Mouse (Mus musculus) thymus, adult 18-20 months (tissue): ENCODE results near the gene Dgki.

Experiments used
- DNase-seq, 2 experiments: peaks; one replicate each; pipeline ENCODE4 v3.0.0; 2022; ENCODE audit warnings: mixed read lengths in 2 of 2

The Dgki gene

GRCm38 (mm10) chr6:37291171-37291570 is 8.8 kb downstream of the Dgki start:
- DNase-seq = no peak

GRCm38 (mm10) chr6:37290691-37291090 is 9.3 kb downstream of the Dgki start:
- DNase-seq = no peak

GRCm38 (mm10) chr6:37286134-37286533 is 13.8 kb downstream of the Dgki start:
- no peak for DNase-seq

- DNase-seq = no peak
Measured at GRCm38 (mm10) chr6:37284879-37285278, 15.1 kb downstream of the Dgki start.

- no peak for DNase-seq
Measured at GRCm38 (mm10) chr6:37283336-37283735, 16.6 kb downstream of the Dgki start.

- DNase-seq = no peak
Measured at GRCm38 (mm10) chr6:37282659-37283058, 17.3 kb downstream of the Dgki start.

- DNase-seq = no peak
Measured at GRCm38 (mm10) chr6:37276834-37277715, 22.9 kb downstream of the Dgki start.

GRCm38 (mm10) chr6:37276181-37276580 is 23.8 kb downstream of the Dgki start:
- no peak for DNase-seq

GRCm38 (mm10) chr6:37270905-37271591 is 28.9 kb downstream of the Dgki start:
- no peak for DNase-seq

GRCm38 (mm10) chr6:37268589-37268988 is 31.4 kb downstream of the Dgki start:
- no peak for DNase-seq

GRCm38 (mm10) chr6:37267952-37268351 is 32.0 kb downstream of the Dgki start:
- DNase-seq = no peak

GRCm38 (mm10) chr6:37262486-37262885 is 37.5 kb downstream of the Dgki start:
- DNase-seq = no peak

- no peak for DNase-seq
Measured at GRCm38 (mm10) chr6:37261236-37261852, 38.6 kb downstream of the Dgki start.

- DNase-seq = no peak
Measured at GRCm38 (mm10) chr6:37258662-37259061, 41.3 kb downstream of the Dgki start.

- DNase-seq = no peak
Measured at GRCm38 (mm10) chr6:37254144-37254543, 45.8 kb downstream of the Dgki start.

GRCm38 (mm10) chr6:37252536-37252935 is 47.4 kb downstream of the Dgki start:
- no peak for DNase-seq

- no peak for DNase-seq
Measured at GRCm38 (mm10) chr6:37250671-37251070, 49.3 kb downstream of the Dgki start.

- DNase-seq = no peak
Measured at GRCm38 (mm10) chr6:37245757-37246156, 54.2 kb downstream of the Dgki start.

GRCm38 (mm10) chr6:37244074-37244473 is 55.9 kb downstream of the Dgki start:
- no peak for DNase-seq

GRCm38 (mm10) chr6:37242769-37243121 is 57.2 kb downstream of the Dgki start:
- no peak for DNase-seq

- no peak for DNase-seq
Measured at GRCm38 (mm10) chr6:37242100-37242768, 57.8 kb downstream of the Dgki start.

- DNase-seq = no peak
Measured at GRCm38 (mm10) chr6:37241434-37241833, 58.5 kb downstream of the Dgki start.

GRCm38 (mm10) chr6:37240140-37240539 is 59.8 kb downstream of the Dgki start:
- DNase-seq = no peak
